Mouse (Mus musculus): ENCODE data around the gene Tmem132d. TPM values are rescaled to one million over a fixed set of nuclear protein-coding genes. Genes with fewer than 3 reads are reported as not detected.

Tmem132d gene
- polyA plus RNA-seq (2012; rRNA removed) = 0.01 TPM in 1 of 2 replicates, not detected in the other

GRCm38 (mm10) chr5:128432916-128433315 lies at the start of gene Tmem132d:
Gene Tmem132d, minus strand, starts transcription at chr5:128433077.

Other genes with a start within 250 kb of the Tmem132d start
- 0.01 and 0.03 TPM in 2 replicates for gene Fzd10, start 167.8 kb upstream of the Tmem132d start, polyA plus RNA-seq (2012; rRNA removed)